Mouse (Mus musculus) liver, embryonic 12.5 days (tissue): ENCODE data around the gene Edc3. TPM values are rescaled to one million over a fixed set of nuclear protein-coding genes. Genes with fewer than 3 reads are reported as not detected.

ENCODE experiments used
- ATAC-seq: fragments of 200-750 bp; cut with Nextera tagmentation; 2 replicates; pipeline ENCODE4 v1.8.0; 2017; ENCODE audit warnings: moderate number of reproducible peaks, mild to moderate bottlenecking, moderate library complexity
- H3K27ac ChIP-seq: fragments of 300-500 bp; sonication (generic); 2 replicates; pipeline ENCODE4 v1.5.1; 2016; ENCODE audit warnings: mild to moderate bottlenecking
- H3K27me3 ChIP-seq: fragments of 300-500 bp; sonication (generic); replicated peaks from 2 replicates; pipeline ENCODE4 v1.6.1; 2016; ENCODE audit warnings: mild to moderate bottlenecking, moderate library complexity
- H3K36me3 ChIP-seq: fragments of 300-500 bp; sonication (generic); 2 replicates; pipeline ENCODE4 v1.6.1; 2016; ENCODE audit warnings: mild to moderate bottlenecking, moderate library complexity
- H3K4me1 ChIP-seq: fragments of 300-500 bp; sonication (generic); 2 replicates; pipeline ENCODE4 v1.6.1; 2016
- H3K4me2 ChIP-seq: fragments of 300-500 bp; sonication (generic); 2 replicates; pipeline ENCODE4 v1.6.1; 2016; ENCODE audit warnings: mild to moderate bottlenecking, moderate library complexity
- H3K4me3 ChIP-seq: fragments of 300-500 bp; sonication (generic); 2 replicates; pipeline ENCODE4 v1.5.1; 2016; ENCODE audit warnings: mild to moderate bottlenecking, moderate library complexity
- H3K9ac ChIP-seq: fragments of 300-500 bp; sonication (generic); 2 replicates; pipeline ENCODE4 v1.6.1; 2016; ENCODE audit warnings: mild to moderate bottlenecking, moderate library complexity
- H3K9me3 ChIP-seq: fragments of 300-500 bp; sonication (generic); replicated peaks from 2 replicates; pipeline ENCODE4 v1.6.1; 2016; ENCODE audit warnings: mild to moderate bottlenecking, moderate library complexity
- WGBS: fragments of 180-500 bp; shearing (Covaris S2); methylation state at CpG from one replicate; pipeline ENCODE4 v1.1.7; 2016; ENCODE audit not compliant: insufficient replicate concordance; 5-methylcytosine and 5-hydroxymethylcytosine counted together
- polyA plus RNA-seq: library from polyadenylated mRNA; unstranded; fragments of >200 nt; fragmentation: Nextera tagmentation; extraction: Ambion mirVana; gene quantifications from 2 replicates; pipeline ENCODE4 v1.2.1, GENCODE M21; 2016

Gene Edc3
- polyA plus RNA-seq, 1 experiment from 2014 or later = 21.2 TPM

DNA sequence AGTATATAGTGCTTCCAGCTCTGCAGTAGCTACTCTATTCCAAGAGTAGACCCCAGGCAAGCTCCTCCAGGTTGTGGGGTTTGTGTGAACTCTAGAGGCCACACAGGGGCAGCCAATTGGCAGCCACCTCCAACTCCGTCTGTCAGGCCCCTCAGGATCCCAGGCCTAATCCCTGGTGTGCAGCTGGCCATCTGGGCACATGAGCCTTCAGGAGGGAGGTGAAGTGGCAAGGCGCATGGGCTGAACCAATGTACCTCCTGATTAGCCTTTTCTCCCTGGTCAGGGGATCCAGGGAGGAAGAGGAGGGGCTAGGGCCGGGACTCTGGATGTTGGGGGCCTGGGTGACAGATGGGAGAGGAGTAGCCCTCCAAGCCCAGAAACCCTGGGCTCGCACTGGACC lies 67.4 kb downstream of the Edc3 start:
- H3K4me2 ChIP-seq = no peak overlapping the region
- no peak overlapping the region for H3K4me3 ChIP-seq
- H3K36me3 ChIP-seq = no peaks in the 10 kb centered on the region
- H3K27me3 ChIP-seq = no peaks in the 10 kb centered on the region; the same call in 1 of the 2 replicates
- no peaks in the 10 kb centered on the region for H3K9me3 ChIP-seq
- no peak overlapping the region for H3K27ac ChIP-seq
- WGBS = 60% methylated on average over 4 of the region's 4 CpGs
- ATAC-seq = no peak
- no peak overlapping the region for H3K9ac ChIP-seq
- H3K4me1 ChIP-seq = peaks cover 60% of the 10 kb centered on the region

DNA sequence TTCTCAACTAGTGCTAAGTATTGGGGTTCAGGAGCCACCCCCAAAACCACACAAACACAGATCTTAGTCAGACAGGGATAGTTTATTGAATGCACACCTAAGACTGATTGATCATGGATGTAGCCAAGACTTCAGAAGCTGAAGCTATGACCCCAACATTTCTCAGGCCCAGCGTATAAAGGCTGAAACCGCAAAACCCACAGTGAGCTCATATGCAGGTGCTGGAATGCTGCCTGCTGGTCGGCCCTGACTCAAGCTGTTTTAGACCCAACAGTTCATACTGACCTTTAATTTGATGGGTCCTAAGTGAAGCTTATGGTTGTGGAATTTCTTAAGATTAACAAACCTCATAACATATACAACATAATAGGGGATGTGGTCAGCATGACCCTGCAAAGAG lies 74.3 kb downstream of the Edc3 start:
- Histone ChIP-seq H3K9ac (no peak overlapping the region), H3K27ac (no peak overlapping the region), H3K27me3 (no peaks in the 10 kb centered on the region), H3K4me2 (no peak overlapping the region), H3K4me3 (no peak overlapping the region), H3K36me3 (no peaks in the 10 kb centered on the region), H3K9me3 (0 out of 2 replicates have a peak, but pooled peaks cover 4% of the 10 kb centered on the region), H3K4me1 (peaks cover 4% of the 10 kb centered on the region; the same call in 1 of the 2 replicates)
- ATAC-seq = no peak
- WGBS = 80% methylated on average over 3 of the region's 3 CpGs

- Histone ChIP-seq H3K4me1 (no peaks in the 10 kb centered on the region), H3K9ac (no peak overlapping the region), H3K27ac (no peak overlapping the region), H3K36me3 (peaks cover 54% of the 10 kb centered on the region), H3K4me2 (no peak overlapping the region), H3K9me3 (0 out of 2 replicates have a peak, but pooled peaks cover 4% of the 10 kb centered on the region), H3K4me3 (no peak overlapping the region), H3K27me3 (no peaks in the 10 kb centered on the region)
- 0 out of 2 replicates have a peak, but pooled peaks have one; percentile 10 for ATAC-seq
- WGBS = 37% methylated on average over 3 of the region's 3 CpGs
Observed at GRCm38 (mm10) chr9:57789733-57790132, 81.4 kb downstream of the Edc3 start.

- H3K36me3 ChIP-seq = peaks cover 75% of the 10 kb centered on the region
- peaks cover 36% of the 10 kb centered on the region for H3K4me1 ChIP-seq
- H3K9me3 ChIP-seq = no peaks in the 10 kb centered on the region
- WGBS = 81% methylated on average over 8 of the region's 8 CpGs
- no peaks in the 10 kb centered on the region for H3K27me3 ChIP-seq
- ATAC-seq = no peak
- H3K27ac ChIP-seq = no peak overlapping the region
- H3K9ac ChIP-seq = no peak overlapping the region
- no peak overlapping the region for H3K4me2 ChIP-seq
- no peak overlapping the region for H3K4me3 ChIP-seq
Observed at GRCm38 (mm10) chr9:57797456-57797855, 89.1 kb downstream of the Edc3 start.

GRCm38 (mm10) chr9:57798725-57799253 lies 90.4 kb downstream of the Edc3 start:
- Histone ChIP-seq H3K4me2 (no peak overlapping the region), H3K36me3 (peaks cover 61% of the 10 kb centered on the region), H3K27ac (no peak overlapping the region), H3K4me1 (peaks cover 50% of the 10 kb centered on the region), H3K4me3 (no peak overlapping the region), H3K9me3 (no peaks in the 10 kb centered on the region), H3K9ac (no peak overlapping the region), H3K27me3 (no peaks in the 10 kb centered on the region)
- whole genome bisulfite sequencing = 49% methylated on average over 10 of the region's 10 CpGs
- ATAC-seq = no peak

- Histone ChIP-seq H3K9me3 (no peaks in the 10 kb centered on the region), H3K36me3 (peaks cover 46% of the 10 kb centered on the region), H3K27ac (peak overlapping the region; percentile 66), H3K4me2 (peak overlapping the region; percentile 43), H3K4me1 (peaks cover 64% of the 10 kb centered on the region), H3K9ac (peak overlapping the region; percentile 24; the same call in 1 of the 2 replicates), H3K27me3 (no peaks in the 10 kb centered on the region), H3K4me3 (no peak overlapping the region)
- ATAC-seq = peak; percentile 83
- 53% methylated on average over 9 of the region's 9 CpGs for WGBS
Observed at GRCm38 (mm10) chr9:57800325-57800975, 92.1 kb downstream of the Edc3 start.

Other genes starting within 250 kb of the Edc3 start
- gene Scamp5, start 240.5 kb upstream of the Edc3 start, polyA plus RNA-seq = 10.5 and 12.4 TPM in 2 replicates
- 1.0 and 1.5 TPM in 2 replicates for gene Rpp25, start 204.5 kb upstream of the Edc3 start, polyA plus RNA-seq
- 415 and 442 TPM in 2 replicates for gene Cox5a, start 187.3 kb upstream of the Edc3 start, polyA plus RNA-seq
- gene Fam219b, start 171.0 kb upstream of the Edc3 start, polyA plus RNA-seq = 10.5 and 12.0 TPM in 2 replicates
- gene Mpi, start 155.8 kb upstream of the Edc3 start, polyA plus RNA-seq = 17.4 and 17.7 TPM in 2 replicates
- gene Scamp2, start 147.6 kb upstream of the Edc3 start, polyA plus RNA-seq = 32.5 and 33.2 TPM in 2 replicates
- 6.4 and 9.0 TPM in 2 replicates for gene Ulk3, start 119.1 kb upstream of the Edc3 start, polyA plus RNA-seq
- not detected in 2 replicates for gene Cplx3, start 102.3 kb upstream of the Edc3 start, polyA plus RNA-seq
- not detected in 2 replicates for gene Lman1l, start 87.8 kb upstream of the Edc3 start, polyA plus RNA-seq
- gene Csk, start 54.9 kb upstream of the Edc3 start, polyA plus RNA-seq = 27.0 and 27.8 TPM in 2 replicates
- gene Cyp1a2, start 24.8 kb upstream of the Edc3 start, polyA plus RNA-seq = not detected in 2 replicates
- 0.16 and 0.19 TPM in 2 replicates for gene Cyp1a1, start 20.6 kb upstream of the Edc3 start, polyA plus RNA-seq
- 99.8 and 104 TPM in 2 replicates for gene Clk3, start 57.3 kb downstream of the Edc3 start, polyA plus RNA-seq
- gene Arid3b, start 128.3 kb downstream of the Edc3 start, polyA plus RNA-seq = 15.6 and 16.0 TPM in 2 replicates
- gene Ubl7, start 202.4 kb downstream of the Edc3 start, polyA plus RNA-seq = 69.3 and 69.8 TPM in 2 replicates
- gene Sema7a, start 231.6 kb downstream of the Edc3 start, polyA plus RNA-seq = not detected in 2 replicates